Mouse (Mus musculus) colon, adult 2 months (tissue): ENCODE results near the gene Insig2. TPM values are rescaled to one million over a fixed set of nuclear protein-coding genes. Genes with fewer than 3 reads are reported as not detected.

ENCODE experiments used
- polyA plus RNA-seq: library from polyadenylated mRNA; depleted of rRNA; stranded (reverse); fragments of >200 nt; gene quantifications from 2 replicates; pipeline ENCODE4 v1.2.3, GENCODE M21; 2012; rRNA removed

The Insig2 gene
- polyA plus RNA-seq, result 11.9 and 26.6 TPM in 2 replicates

GRCm38 (mm10) chr1:121332485-121332884 lies at the start of gene Insig2:
TSS of gene Insig2 (minus strand) at chr1:121332589.

Other genes starting within 250 kb of the Insig2 start
- gene Ccdc93, start 98.5 kb upstream of the Insig2 start, polyA plus RNA-seq, result 8.7 and 10.1 TPM in 2 replicates
- gene Htr5b, start 195.9 kb upstream of the Insig2 start, polyA plus RNA-seq, result not detected in 2 replicates
- gene Ddx18, start 235.4 kb upstream of the Insig2 start, polyA plus RNA-seq, result 13.1 and 17.6 TPM in 2 replicates